Mouse (Mus musculus): ENCODE measurements around the gene Cdr2l. TPM values are rescaled to one million over a fixed set of nuclear protein-coding genes. Genes with fewer than 3 reads are reported as not detected.

The Cdr2l gene
- polyA plus RNA-seq, 1 experiment from 2014 or later, result 29.6 TPM

DNA sequence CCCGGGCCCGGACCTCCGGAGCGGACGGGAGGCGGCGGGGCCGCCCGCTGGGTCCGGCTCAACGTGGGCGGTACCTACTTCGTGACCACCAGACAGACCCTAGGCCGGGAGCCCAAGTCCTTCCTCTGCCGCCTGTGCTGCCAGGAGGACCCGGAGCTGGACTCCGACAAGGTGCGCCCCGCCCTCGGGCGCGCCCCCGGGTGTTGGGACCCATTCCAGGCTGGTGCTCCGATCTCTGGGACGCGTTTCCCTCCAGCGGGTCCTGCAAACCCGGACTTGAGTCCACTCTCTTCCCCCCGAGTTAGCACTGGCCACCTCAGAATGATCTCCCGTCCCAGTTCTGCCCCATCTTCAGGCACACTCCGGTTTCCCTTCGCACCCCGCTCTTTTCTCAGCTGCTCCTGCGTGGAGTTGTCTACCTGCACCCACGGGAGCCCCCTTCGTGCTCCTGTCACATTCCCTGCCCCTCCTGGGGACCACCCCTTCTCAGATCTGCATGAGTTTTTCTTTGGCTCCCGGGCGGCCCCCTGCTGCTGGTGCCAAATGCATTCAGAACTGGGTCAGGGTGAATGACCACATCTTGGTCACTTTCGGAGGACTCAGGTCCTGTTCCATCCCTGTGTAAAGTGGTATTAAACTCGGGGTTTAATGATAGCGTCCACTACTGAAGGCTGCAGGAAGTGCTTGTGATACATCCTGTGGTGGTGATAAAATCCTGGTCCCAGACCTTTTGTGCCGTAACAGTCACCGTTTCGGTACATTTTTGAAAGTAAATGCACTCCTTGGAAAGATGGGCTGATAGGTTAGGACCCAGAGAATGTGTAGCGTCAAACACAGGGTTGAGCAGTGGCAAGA, 38.8 kb downstream of the Cdr2l start:
- Histone ChIP-seq H3K9ac (peak overlapping the region; percentile 98), H3K27me3 (no peaks in the 10 kb centered on the region), H3K4me2 (peak overlapping the region; percentile 97), H3K36me3 (replicated peaks) (peaks cover 50% of the 10 kb centered on the region), H3K27ac (peak overlapping the region; percentile 92), H3K4me1 (peaks cover 32% of the 10 kb centered on the region), H3K9me3 (no peaks in the 10 kb centered on the region), H3K4me3 (replicated peaks) (peak overlapping the region; percentile 95)
- WGBS, result 4% methylated on average over 42 of the region's 45 CpGs
- peak; percentile 71 for ATAC-seq (ENCODE audit: low FRiP score)

DNA sequence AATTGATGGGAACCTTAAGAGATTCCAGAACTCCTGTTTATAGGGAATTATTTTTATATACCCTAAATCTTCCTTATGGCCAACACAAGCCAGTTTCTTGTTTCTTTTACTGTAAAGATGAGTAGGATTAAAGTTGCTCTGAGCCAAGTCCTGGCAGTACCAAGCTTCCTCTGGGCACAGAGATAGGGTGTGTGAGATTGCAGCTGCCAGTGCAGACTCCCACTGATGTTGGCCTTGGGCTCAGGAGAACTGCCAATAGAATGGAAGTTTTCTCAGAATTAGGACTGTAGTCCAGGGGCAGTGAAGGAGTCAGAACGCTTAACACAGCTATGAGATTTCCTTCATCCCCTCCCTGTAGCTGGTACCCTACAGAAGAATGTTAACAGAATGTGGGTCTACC, 39.6 kb downstream of the Cdr2l start:
- no peak for ATAC-seq (ENCODE audit: low FRiP score)
- Histone ChIP-seq H3K36me3 (replicated peaks) (peaks cover 50% of the 10 kb centered on the region), H3K9ac (no peak overlapping the region), H3K4me3 (replicated peaks) (peak overlapping the region; percentile 95; the same call in 1 of the 2 replicates), H3K4me1 (peaks cover 32% of the 10 kb centered on the region), H3K27me3 (no peaks in the 10 kb centered on the region), H3K27ac (no peak overlapping the region), H3K4me2 (peak overlapping the region; percentile 97), H3K9me3 (no peaks in the 10 kb centered on the region)
- WGBS, result 79% methylated on average over 1 of the region's 1 CpGs

DNA sequence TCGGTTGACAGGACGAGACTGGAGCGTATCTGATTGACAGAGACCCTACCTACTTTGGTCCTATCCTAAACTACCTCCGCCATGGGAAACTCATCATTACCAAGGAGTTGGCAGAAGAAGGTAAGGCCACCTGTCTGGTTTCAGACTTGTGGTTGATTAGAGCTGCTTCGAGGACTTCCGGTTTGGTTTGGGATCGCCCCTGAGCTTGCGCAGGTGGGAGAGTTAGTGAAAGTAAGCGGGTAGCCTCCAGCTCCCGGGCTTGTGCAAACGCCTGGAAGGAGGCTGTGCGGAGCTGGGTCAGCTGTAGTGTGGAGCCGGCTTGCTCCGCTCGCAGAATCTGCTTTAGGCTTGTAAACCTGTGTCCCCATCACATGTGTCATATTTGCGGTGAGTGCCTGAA, 40.3 kb downstream of the Cdr2l start:
- WGBS, result 92% methylated on average over 16 of the region's 16 CpGs
- H3K27ac ChIP-seq, result no peak overlapping the region
- H3K4me3 ChIP-seq (replicated peaks), result no peak overlapping the region
- no peaks in the 10 kb centered on the region for H3K9me3 ChIP-seq
- H3K4me2 ChIP-seq, result no peak overlapping the region
- H3K36me3 ChIP-seq (replicated peaks), result peaks cover 49% of the 10 kb centered on the region
- ATAC-seq (ENCODE audit: low FRiP score), result no peak
- no peak overlapping the region for H3K9ac ChIP-seq
- peaks cover 32% of the 10 kb centered on the region for H3K4me1 ChIP-seq
- H3K27me3 ChIP-seq, result no peaks in the 10 kb centered on the region

DNA sequence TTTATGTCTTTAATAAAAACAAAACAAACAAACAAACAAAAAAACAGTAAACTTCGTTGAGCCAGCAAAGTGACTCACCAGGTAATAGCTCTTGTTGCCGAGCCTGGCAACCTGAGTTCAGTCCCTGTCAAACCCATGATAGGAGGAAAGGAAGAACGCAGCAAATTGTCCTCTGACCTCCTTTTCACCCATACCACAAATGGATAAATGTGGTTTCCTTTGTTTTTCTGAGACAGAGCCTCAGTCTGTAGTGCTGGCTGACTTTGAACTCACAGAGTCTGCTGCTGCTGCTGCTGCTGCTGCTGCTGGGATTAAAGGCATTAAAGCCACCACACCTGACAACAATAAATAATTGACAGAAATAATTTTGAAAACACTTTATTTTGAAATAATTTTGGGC, 41.4 kb downstream of the Cdr2l start:
- no peak overlapping the region for H3K4me2 ChIP-seq
- no peak for ATAC-seq (ENCODE audit: low FRiP score)
- no peak overlapping the region for H3K4me3 ChIP-seq (replicated peaks)
- no peaks in the 10 kb centered on the region for H3K27me3 ChIP-seq
- H3K36me3 ChIP-seq (replicated peaks), result peaks cover 43% of the 10 kb centered on the region
- no peaks in the 10 kb centered on the region for H3K9me3 ChIP-seq
- H3K27ac ChIP-seq, result no peak overlapping the region
- 88% methylated on average over 3 of the region's 3 CpGs for WGBS
- H3K9ac ChIP-seq, result no peak overlapping the region
- peaks cover 38% of the 10 kb centered on the region for H3K4me1 ChIP-seq

DNA sequence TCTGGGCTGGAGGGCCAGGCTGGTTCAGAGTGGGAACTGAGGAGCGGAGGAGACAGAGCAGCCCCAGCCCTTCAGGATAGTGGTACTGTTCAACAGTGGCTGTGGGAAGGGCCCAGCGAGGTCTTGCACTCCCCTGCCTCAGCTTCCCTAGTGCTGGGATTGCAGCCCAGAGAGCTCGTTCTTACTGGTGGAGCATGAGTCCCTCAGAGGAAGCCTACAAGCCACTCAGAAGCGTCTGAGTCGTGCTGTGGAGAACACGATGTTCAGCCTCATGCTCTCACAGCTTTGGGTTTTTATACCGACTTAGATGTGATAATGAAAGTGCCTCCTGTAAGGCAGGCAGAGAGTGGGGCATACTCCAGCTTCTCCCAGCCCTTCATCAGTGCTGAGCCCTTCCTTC, 43.0 kb downstream of the Cdr2l start:
- 89% methylated on average over 7 of the region's 7 CpGs for WGBS
- peaks cover 27% of the 10 kb centered on the region for H3K4me1 ChIP-seq
- no peak overlapping the region for H3K4me3 ChIP-seq (replicated peaks)
- H3K27me3 ChIP-seq, result no peaks in the 10 kb centered on the region
- H3K9ac ChIP-seq, result no peak overlapping the region
- peaks cover 57% of the 10 kb centered on the region for H3K36me3 ChIP-seq (replicated peaks)
- H3K9me3 ChIP-seq, result no peaks in the 10 kb centered on the region
- ATAC-seq (ENCODE audit: low FRiP score), result no peak
- no peak overlapping the region for H3K27ac ChIP-seq
- no peak overlapping the region for H3K4me2 ChIP-seq

DNA sequence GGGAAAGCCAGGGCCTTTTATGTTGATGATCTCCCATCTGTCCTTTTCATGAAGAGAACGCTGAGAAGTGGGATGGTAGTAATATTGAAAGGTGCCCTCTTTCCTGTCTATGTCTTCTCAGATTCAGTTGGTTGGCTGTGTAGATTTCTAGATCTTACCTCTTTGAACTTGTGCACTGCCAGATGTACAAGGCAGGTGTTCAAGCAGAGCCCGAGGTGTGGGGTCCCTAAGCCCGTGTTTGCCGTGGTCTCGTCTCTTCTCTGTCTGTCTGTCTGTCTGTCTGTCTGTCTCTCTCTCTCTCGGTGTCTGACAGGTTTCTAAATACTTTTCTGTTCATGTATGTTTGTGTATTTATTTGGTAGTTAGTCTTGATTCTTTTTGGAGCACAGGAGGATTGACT, 44.0 kb downstream of the Cdr2l start:
- no peak overlapping the region for H3K4me3 ChIP-seq (replicated peaks)
- ATAC-seq (ENCODE audit: low FRiP score), result no peak
- peaks cover 67% of the 10 kb centered on the region for H3K36me3 ChIP-seq (replicated peaks)

DNA sequence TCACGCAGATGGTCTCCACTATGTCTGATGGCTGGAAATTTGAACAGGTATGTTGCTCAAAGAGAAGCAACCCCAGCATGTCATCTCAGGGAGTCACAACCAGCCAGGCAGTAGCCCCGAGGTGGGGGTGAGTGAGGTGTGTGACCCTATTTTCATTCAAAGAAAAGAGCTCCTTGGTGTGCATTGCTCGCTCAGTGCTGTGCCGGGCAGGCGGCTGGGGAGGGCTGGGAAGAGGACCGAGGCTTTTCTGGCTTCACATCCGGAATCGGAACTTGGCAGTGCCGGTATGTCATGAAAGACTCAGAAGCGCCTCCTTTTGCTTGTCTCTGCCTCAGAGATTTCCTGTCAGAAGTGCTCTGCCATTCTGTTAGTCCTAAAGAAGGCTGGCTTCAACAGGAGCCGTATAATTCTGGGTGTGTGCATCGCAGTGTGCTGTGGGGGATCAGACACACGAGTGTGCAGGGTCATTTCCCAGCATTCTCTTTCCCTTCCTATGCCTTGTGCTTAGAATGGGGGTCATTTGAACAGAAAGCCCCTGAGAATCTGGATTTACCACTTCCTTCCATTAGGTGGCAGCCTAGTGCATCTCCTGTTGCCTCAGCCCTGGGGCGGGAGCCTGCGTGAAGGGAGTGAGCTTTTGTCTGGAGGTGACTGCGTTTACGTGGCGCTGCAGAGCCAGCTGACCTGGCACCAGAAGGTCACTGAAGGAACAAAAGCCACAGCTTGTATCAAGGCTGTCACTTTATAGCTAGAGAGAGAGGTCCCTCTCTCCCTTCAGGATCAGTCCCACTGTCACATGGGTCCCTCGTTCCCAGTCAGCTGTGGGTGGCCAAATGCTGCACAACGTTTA, 46.0 kb downstream of the Cdr2l start:
- H3K27ac ChIP-seq, result peak overlapping the region; percentile 56
- peak overlapping the region; percentile 34; the same call in 1 of the 2 replicates for H3K4me2 ChIP-seq
- peak; percentile 65 for ATAC-seq (ENCODE audit: low FRiP score)
- 30% methylated on average over 20 of the region's 20 CpGs for whole genome bisulfite sequencing
- peaks cover 12% of the 10 kb centered on the region for H3K4me1 ChIP-seq
- H3K4me3 ChIP-seq (replicated peaks), result no peak overlapping the region
- no peaks in the 10 kb centered on the region for H3K27me3 ChIP-seq
- H3K9me3 ChIP-seq, result no peaks in the 10 kb centered on the region
- peaks cover 79% of the 10 kb centered on the region for H3K36me3 ChIP-seq (replicated peaks)
- H3K9ac ChIP-seq, result no peak overlapping the region

More for the DNA sequence above, 44.0 kb downstream of the Cdr2l start:
- Histone ChIP-seq H3K4me2 (no peak overlapping the region), H3K4me1 (peaks cover 26% of the 10 kb centered on the region), H3K9me3 (no peaks in the 10 kb centered on the region), H3K9ac (no peak overlapping the region), H3K27me3 (no peaks in the 10 kb centered on the region), H3K27ac (no peak overlapping the region)
- WGBS, result 91% methylated on average over 6 of the region's 6 CpGs

DNA sequence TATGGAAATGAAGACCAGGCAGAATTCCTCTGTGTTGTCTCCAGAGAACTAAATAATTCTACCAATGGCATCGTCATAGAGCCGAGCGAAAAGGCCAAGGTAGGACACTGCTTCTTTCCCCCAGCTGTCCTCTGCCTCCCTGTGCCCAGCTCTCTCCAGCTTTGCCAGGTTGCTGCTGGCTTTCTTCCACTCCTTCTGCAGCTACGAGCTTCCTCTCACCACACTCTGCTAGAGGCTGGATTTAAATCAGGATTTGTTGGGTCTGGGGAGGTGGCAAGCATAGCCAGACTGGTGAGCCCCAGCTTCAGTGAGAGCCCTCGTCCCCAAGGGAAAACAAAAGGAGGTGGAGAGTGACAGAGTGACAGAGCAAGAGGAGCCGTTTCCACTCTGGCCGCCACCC, 47.6 kb downstream of the Cdr2l start:
- H3K4me1 ChIP-seq, result peaks cover 12% of the 10 kb centered on the region
- no peak overlapping the region for H3K4me3 ChIP-seq (replicated peaks)
- 92% methylated on average over 7 of the region's 7 CpGs for WGBS
- H3K9me3 ChIP-seq, result no peaks in the 10 kb centered on the region
- ATAC-seq (ENCODE audit: low FRiP score), result no peak
- H3K27ac ChIP-seq, result no peak overlapping the region
- no peaks in the 10 kb centered on the region for H3K27me3 ChIP-seq
- no peak overlapping the region for H3K9ac ChIP-seq
- H3K36me3 ChIP-seq (replicated peaks), result peaks cover 78% of the 10 kb centered on the region
- H3K4me2 ChIP-seq, result no peak overlapping the region

DNA sequence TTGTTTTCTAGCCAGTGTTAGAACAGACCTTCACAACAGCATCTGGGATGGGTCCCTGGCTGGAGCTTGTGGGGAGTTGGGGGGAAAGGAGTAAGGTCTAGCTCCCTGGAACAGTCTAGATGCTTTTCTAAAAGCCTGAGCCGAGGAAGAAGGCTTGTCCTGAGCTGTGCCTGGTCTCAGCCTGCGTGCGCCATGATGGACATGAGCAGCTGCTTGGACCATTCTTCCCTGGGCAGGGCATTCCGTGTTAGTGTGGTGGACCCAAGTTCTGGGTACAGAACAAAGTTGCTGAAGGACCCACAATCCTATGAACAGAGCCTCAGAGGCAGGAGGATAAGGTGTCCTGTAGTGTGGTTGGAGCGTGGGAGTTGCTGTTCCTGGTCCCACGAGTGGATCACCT, 48.8 kb downstream of the Cdr2l start:
- Histone ChIP-seq H3K4me3 (replicated peaks) (no peak overlapping the region), H3K9ac (no peak overlapping the region), H3K36me3 (replicated peaks) (peaks cover 67% of the 10 kb centered on the region), H3K4me2 (no peak overlapping the region), H3K27ac (no peak overlapping the region), H3K4me1 (peaks cover 15% of the 10 kb centered on the region), H3K9me3 (no peaks in the 10 kb centered on the region), H3K27me3 (peaks cover 8% of the 10 kb centered on the region; the same call in 1 of the 2 replicates)
- WGBS, result 96% methylated on average over 6 of the region's 6 CpGs
- no peak for ATAC-seq (ENCODE audit: low FRiP score)

DNA sequence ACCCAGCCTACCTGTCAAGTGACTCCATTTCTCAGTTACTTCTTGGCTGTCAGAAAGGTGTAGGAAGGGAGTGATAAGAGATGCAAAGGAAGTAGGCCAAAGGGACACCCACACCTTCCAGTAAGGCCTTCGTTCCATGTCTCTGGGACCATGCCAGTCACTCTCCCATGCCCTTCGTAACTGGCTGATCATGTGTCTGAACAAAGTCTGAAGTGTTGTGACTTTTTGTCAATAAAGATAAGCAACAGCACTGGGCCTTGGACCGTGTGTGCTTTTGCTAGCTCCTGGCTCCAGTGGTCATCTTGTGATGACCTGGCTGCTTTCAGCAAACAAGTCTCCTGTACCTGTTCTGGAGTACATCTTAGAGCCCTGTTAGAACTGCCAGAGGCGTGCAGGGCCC, 51.1 kb downstream of the Cdr2l start:
- H3K27ac ChIP-seq, result no peak overlapping the region
- 81% methylated on average over 4 of the region's 4 CpGs for WGBS
- H3K9me3 ChIP-seq, result no peaks in the 10 kb centered on the region
- no peak overlapping the region for H3K4me2 ChIP-seq
- H3K36me3 ChIP-seq (replicated peaks), result peaks cover 49% of the 10 kb centered on the region
- no peak overlapping the region for H3K9ac ChIP-seq
- H3K4me1 ChIP-seq, result peaks cover 18% of the 10 kb centered on the region
- ATAC-seq (ENCODE audit: low FRiP score), result no peak
- peaks cover 8% of the 10 kb centered on the region; the same call in 1 of the 2 replicates for H3K27me3 ChIP-seq
- no peak overlapping the region for H3K4me3 ChIP-seq (replicated peaks)

DNA sequence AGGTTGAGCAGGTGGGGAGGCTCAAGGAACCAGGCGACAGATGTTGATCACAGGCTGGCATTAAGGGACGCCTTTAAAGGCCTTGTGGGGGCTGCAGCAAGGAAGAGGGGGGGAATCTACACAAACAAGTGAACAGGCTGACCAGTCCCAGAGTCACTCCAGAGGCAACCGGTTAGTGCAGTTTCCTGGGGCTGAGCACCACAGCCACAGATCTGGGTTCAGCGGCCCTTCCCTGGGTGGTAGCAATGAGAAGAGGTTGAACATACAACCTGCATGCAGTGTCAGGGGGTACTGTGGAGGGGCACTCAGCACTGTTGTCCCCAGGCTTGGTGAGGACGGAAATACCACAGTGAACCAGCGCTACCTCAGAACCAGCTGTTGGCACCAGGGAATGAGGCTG, 51.6 kb downstream of the Cdr2l start:
- peaks cover 48% of the 10 kb centered on the region for H3K36me3 ChIP-seq (replicated peaks)
- no peak for ATAC-seq (ENCODE audit: low FRiP score)
- no peaks in the 10 kb centered on the region for H3K9me3 ChIP-seq
- H3K27me3 ChIP-seq, result peaks cover 8% of the 10 kb centered on the region; the same call in 1 of the 2 replicates
- H3K4me3 ChIP-seq (replicated peaks), result no peak overlapping the region
- H3K4me2 ChIP-seq, result no peak overlapping the region
- H3K4me1 ChIP-seq, result peaks cover 12% of the 10 kb centered on the region
- WGBS, result 82% methylated on average over 6 of the region's 6 CpGs
- H3K27ac ChIP-seq, result no peak overlapping the region
- no peak overlapping the region for H3K9ac ChIP-seq

DNA sequence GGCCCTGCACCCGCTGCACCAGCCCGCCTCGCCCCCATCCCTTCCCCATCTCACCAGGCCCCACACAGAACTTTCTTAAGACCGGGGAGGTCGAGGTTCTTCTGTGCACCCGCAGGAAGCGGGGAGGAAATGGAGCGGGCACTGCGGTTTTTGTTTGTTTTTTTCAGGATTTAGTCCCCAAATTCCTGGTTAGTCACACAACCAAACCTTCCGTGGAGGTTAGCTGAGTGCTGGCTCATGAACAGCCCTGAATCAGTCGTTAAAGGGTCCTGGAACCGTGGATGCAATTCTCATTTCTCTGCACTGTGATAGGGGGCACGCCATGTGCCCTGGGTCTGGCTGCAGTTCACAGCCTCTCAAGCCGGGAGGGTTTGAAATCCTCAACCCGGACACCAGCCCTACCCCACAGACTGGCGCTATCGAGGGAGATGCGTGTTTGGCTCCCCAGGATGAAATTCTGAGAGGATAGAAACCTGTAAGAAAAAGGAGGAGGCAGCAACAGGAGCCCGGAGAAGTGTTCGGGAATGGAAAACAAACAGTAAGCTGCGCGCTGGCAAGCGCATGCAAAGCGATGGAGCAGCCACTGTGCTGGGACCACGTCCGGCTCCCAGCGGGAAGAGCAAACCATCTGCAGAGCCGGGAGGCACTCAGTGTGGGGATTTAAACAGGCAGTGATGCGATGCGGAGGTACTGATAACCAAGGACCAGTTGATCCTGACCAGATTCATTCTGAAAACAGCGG, 54.1 kb downstream of the Cdr2l start:
- peak overlapping the region; percentile 25 for H3K4me3 ChIP-seq (replicated peaks)
- H3K9me3 ChIP-seq, result no peaks in the 10 kb centered on the region
- peak; percentile 58; the same call in 1 of the 2 replicates for ATAC-seq (ENCODE audit: low FRiP score)
- peak overlapping the region; percentile 48 for H3K9ac ChIP-seq
- peaks cover 8% of the 10 kb centered on the region; the same call in 1 of the 2 replicates for H3K27me3 ChIP-seq
- no peak overlapping the region for H3K27ac ChIP-seq
- peaks cover 12% of the 10 kb centered on the region for H3K4me1 ChIP-seq
- peak overlapping the region; percentile 53 for H3K4me2 ChIP-seq
- WGBS, result 6% methylated on average over 31 of the region's 31 CpGs
- peaks cover 24% of the 10 kb centered on the region for H3K36me3 ChIP-seq (replicated peaks)

Measured in forebrain, embryonic 12.5 days (tissue).